Comparison of ENCODE assay signal across 9 mouse cellular contexts in the genomic region with DNA sequence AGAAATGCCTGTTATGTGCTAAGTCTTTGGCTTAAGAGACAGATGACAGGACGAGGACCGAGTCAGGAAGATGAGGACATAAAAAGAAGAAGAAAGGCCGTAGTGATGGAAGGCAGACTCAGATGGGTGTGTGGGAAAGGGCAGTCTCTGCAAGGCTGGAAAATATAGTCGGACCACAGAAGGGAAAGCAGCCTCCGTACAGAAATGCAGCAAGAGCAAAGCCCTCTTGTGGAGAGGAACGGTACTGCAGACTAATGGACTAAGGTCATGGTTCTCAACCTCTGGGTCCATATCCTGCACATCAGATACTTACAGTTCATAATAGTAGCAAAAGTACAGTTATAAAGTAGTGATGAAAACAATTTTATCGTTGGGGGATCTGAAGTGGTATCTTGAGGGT. TPM values are rescaled to one million over a fixed set of nuclear protein-coding genes. Genes with fewer than 3 reads are reported as not detected.
DNase-seq lines count a peak whose midpoint lies in the region; ATAC-seq and TF ChIP-seq lines count a peak whose summit lies in the region.
"Had no signal": no experiment of that assay in that cellular context is flagged by ENCODE, and none has a peak within 500 bp of the region (broad histone marks: within the 10 kb centered on the region; RNA-seq: fewer than 3 reads in every experiment).

No protein-coding gene starts in this region.

- H3K9me3 ChIP-seq in intestine, postnatal 0 days (ENCODE audit: control insufficient read depth), result no peaks in the 10 kb centered on the region; the same call in 1 of the 2 replicates
- H3K9me3 ChIP-seq in intestine, embryonic 15.5 days, result no peaks in the 10 kb centered on the region

- no peaks in the 10 kb centered on the region for H3K36me3 ChIP-seq in intestine, postnatal 0 days (ENCODE audit: control insufficient read depth, insufficient read depth)
- H3K36me3 ChIP-seq in intestine, embryonic 15.5 days, result no peaks in the 10 kb centered on the region

- 27% methylated on average over 7 of the region's 7 CpGs for WGBS in intestine, postnatal 0 days
- 22% methylated on average over 7 of the region's 7 CpGs for WGBS in intestine, embryonic 15.5 days

- no peak overlapping the region for H3K4me2 ChIP-seq in intestine, postnatal 0 days (replicated peaks; ENCODE audit: low read depth)
- H3K4me2 ChIP-seq in intestine, embryonic 15.5 days (replicated peaks), result no peak overlapping the region

- no peaks in the 10 kb centered on the region for H3K27me3 ChIP-seq in intestine, postnatal 0 days (replicated peaks; ENCODE audit: control insufficient read depth, insufficient read depth, low read length)
- H3K27me3 ChIP-seq in intestine, embryonic 15.5 days (replicated peaks), result no peaks in the 10 kb centered on the region

- no peak overlapping the region for H3K27ac ChIP-seq in intestine, postnatal 0 days (ENCODE audit: low read depth, low read length)
- no peak overlapping the region for H3K27ac ChIP-seq in intestine, embryonic 15.5 days
- H3K27ac ChIP-seq: macrophage had no signal

- H3K4me3 ChIP-seq in intestine, postnatal 0 days (ENCODE audit: low read depth, low read length), result no peak overlapping the region
- H3K4me3 ChIP-seq in intestine, embryonic 15.5 days (replicated peaks), result no peak overlapping the region

- peak; percentile 91 for TF ChIP-seq CTCF in intestine, postnatal 0 days (IDR thresholded peaks at IDR 0.05; ENCODE audit: low read depth)

- peak; percentile 74 for DNase-seq in A20 (ENCODE audit: low read depth, low spot score)
- peak; percentile 68 for DNase-seq in MEL-GATA-1-ER (ENCODE audit: extremely low read depth, low read depth)
- DNase-seq in cerebellum, postnatal 14 days, result peak; percentile 80 to 83
- peak; percentile 61 to 70 for DNase-seq in heart, postnatal 36 days
- DNase-seq in lung, postnatal 14 days, result peak; percentile 84
- DNase-seq in testis, postnatal 14 days (ENCODE audit: low spot score), result peak; percentile 44

- H3K4me1 ChIP-seq in intestine, postnatal 0 days (replicated peaks; ENCODE audit: control insufficient read depth, insufficient read depth, low read length), result no peaks in the 10 kb centered on the region
- H3K4me1 ChIP-seq in intestine, embryonic 15.5 days (replicated peaks), result no peaks in the 10 kb centered on the region

- no peak for ATAC-seq in intestine, postnatal 0 days
- no peak for ATAC-seq in intestine, embryonic 15.5 days

- intact Hi-C loops in heart, postnatal 36 days (cut with DNase I), result loop anchor here (2.0 kb wide), 1 partner anchor 38 kb away; no protein-coding TSS in a partner anchor

- no peak overlapping the region for H3K9ac ChIP-seq in intestine, postnatal 0 days (ENCODE audit: low read depth, low read length)
- H3K9ac ChIP-seq in intestine, embryonic 15.5 days, result no peak overlapping the region

RNA-seq across cellular contexts. Expression of a gene that starts 11.7 kb away (rescaled TPM):
- polyA plus RNA-seq in intestine, postnatal 0 days (2015; fragmentation: Nextera tagmentation; extraction: Ambion mirVana), result 1.6 and 1.8 TPM in 2 replicates
- polyA plus RNA-seq in intestine, embryonic 15.5 days (2015; fragmentation: Nextera tagmentation; extraction: Ambion mirVana), result 3.4 and 4.0 TPM in 2 replicates
- total RNA-seq in heart, postnatal 36 days (2021), result 1 to 10 TPM; 2.9 to 4.2 TPM

RNA-seq across cellular contexts. Expression of a gene that starts 11.9 kb away (rescaled TPM):
- 4.7 and 4.9 TPM in 2 replicates for polyA plus RNA-seq in intestine, postnatal 0 days (2015; fragmentation: Nextera tagmentation; extraction: Ambion mirVana)
- polyA plus RNA-seq in intestine, embryonic 15.5 days (2015; fragmentation: Nextera tagmentation; extraction: Ambion mirVana), result 6.8 and 8.3 TPM in 2 replicates
- total RNA-seq in heart, postnatal 36 days (2021), result 1 to 10 TPM; 4.9 to 6.0 TPM
- polyA plus RNA-seq: macrophage had no signal
